Mouse (Mus musculus): Measurements from ENCODE around the gene Selenon. TPM values are rescaled to one million over a fixed set of nuclear protein-coding genes. Genes with fewer than 3 reads are reported as not detected.
A peak's percentile ranks its signal among the peaks of the same experiment; 100 is the strongest.

Gene Selenon
- total and polyA plus RNA-seq, 2 experiments from 2014 or later = 10.0 to 32.7 TPM

DNA sequence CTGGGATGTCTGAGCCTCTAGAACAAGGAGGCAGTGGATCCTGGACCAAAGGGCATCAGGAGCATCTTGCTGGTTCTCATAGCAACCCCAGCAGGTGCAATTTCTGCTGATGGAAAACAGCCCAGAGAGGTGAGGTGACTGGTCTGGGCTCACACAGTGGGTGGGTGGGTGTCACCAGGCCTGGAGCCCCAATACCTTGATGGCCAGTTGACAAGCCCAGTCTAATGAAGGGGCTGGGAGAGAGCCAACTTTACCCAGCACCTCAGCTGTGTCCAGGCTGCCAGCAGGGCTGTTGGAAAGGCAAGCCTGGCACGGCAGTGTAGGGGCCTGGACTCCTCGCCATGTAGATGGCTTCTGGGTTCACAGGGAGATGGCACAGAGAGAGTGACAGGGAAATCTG lies 10.0 kb upstream of the Selenon start:
- H3K9me3 ChIP-seq (ENCODE audit: low read length) = no peaks in the 10 kb centered on the region
- no peak for ATAC-seq
- H3K4me2 ChIP-seq (ENCODE audit: low read depth, low read length) = no peak overlapping the region
- H3K27ac ChIP-seq = no peak overlapping the region
- H3K27me3 ChIP-seq (ENCODE audit: insufficient read depth, low read length) = no peaks in the 10 kb centered on the region
- TF ChIP-seq CTCF (IDR thresholded peaks at IDR 0.05; ENCODE audit: low read depth) = no peak
- H3K4me3 ChIP-seq (ENCODE audit: low read length) = no peak overlapping the region
- DNase-seq (ENCODE audit: low spot score) = no peak
- H3K9ac ChIP-seq (replicated peaks; ENCODE audit: low read length) = no peak overlapping the region
- WGBS = 59% methylated on average over 2 of the region's 2 CpGs
- H3K36me3 ChIP-seq (ENCODE audit: insufficient read depth, low read length) = no peaks in the 10 kb centered on the region; the same call in 1 of the 2 replicates
- H3K4me1 ChIP-seq (ENCODE audit: insufficient read depth, low read length) = no peaks in the 10 kb centered on the region

- Histone ChIP-seq H3K27ac (no peak overlapping the region), H3K9ac (replicated peaks; ENCODE audit: low read length) (no peak overlapping the region), H3K4me1 (ENCODE audit: insufficient read depth, low read length) (no peaks in the 10 kb centered on the region), H3K36me3 (ENCODE audit: insufficient read depth, low read length) (no peaks in the 10 kb centered on the region; the same call in 1 of the 2 replicates), H3K4me2 (ENCODE audit: low read depth, low read length) (no peak overlapping the region), H3K9me3 (ENCODE audit: low read length) (no peaks in the 10 kb centered on the region), H3K27me3 (ENCODE audit: insufficient read depth, low read length) (no peaks in the 10 kb centered on the region), H3K4me3 (ENCODE audit: low read length) (no peak overlapping the region)
- ATAC-seq (no peak), DNase-seq (ENCODE audit: low spot score) (no peak)
- 90% methylated on average over 8 of the region's 8 CpGs for whole genome bisulfite sequencing
- TF ChIP-seq CTCF (IDR thresholded peaks at IDR 0.05; ENCODE audit: low read depth) = no peak
Observed at GRCm38 (mm10) chr4:134560699-134561098, 8.7 kb upstream of the Selenon start.

DNA sequence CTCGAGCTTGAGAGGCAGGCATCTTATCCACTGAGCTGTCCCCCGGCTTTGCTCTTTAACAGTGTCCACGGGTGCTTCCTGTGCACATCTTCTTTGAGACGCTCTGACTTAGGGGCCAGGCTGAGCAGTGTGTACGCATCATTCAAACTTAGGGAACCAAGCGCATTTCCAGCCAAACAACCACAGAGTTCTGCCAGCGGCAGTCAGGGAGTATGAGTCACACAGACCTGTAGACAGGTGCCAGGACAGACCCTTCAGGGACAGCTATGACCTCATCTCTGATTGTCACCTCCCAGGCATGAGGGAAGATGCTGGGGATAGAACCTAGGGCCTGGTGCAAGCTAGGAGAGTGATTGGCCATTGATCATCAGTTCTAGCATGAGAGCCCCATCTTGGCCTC lies 7.2 kb upstream of the Selenon start:
- no peak for DNase-seq (ENCODE audit: low spot score)
- H3K4me1 ChIP-seq (ENCODE audit: insufficient read depth, low read length) = no peaks in the 10 kb centered on the region
- no peak overlapping the region for H3K9ac ChIP-seq (replicated peaks; ENCODE audit: low read length)
- H3K36me3 ChIP-seq (ENCODE audit: insufficient read depth, low read length) = no peaks in the 10 kb centered on the region
- no peaks in the 10 kb centered on the region for H3K27me3 ChIP-seq (ENCODE audit: insufficient read depth, low read length)
- ATAC-seq = no peak
- no peak overlapping the region for H3K27ac ChIP-seq
- no peak overlapping the region for H3K4me3 ChIP-seq (ENCODE audit: low read length)
- TF ChIP-seq CTCF (IDR thresholded peaks at IDR 0.05; ENCODE audit: low read depth) = no peak
- no peaks in the 10 kb centered on the region for H3K9me3 ChIP-seq (ENCODE audit: low read length)
- no peak overlapping the region for H3K4me2 ChIP-seq (ENCODE audit: low read depth, low read length)
- 86% methylated on average over 7 of the region's 7 CpGs for WGBS

DNA sequence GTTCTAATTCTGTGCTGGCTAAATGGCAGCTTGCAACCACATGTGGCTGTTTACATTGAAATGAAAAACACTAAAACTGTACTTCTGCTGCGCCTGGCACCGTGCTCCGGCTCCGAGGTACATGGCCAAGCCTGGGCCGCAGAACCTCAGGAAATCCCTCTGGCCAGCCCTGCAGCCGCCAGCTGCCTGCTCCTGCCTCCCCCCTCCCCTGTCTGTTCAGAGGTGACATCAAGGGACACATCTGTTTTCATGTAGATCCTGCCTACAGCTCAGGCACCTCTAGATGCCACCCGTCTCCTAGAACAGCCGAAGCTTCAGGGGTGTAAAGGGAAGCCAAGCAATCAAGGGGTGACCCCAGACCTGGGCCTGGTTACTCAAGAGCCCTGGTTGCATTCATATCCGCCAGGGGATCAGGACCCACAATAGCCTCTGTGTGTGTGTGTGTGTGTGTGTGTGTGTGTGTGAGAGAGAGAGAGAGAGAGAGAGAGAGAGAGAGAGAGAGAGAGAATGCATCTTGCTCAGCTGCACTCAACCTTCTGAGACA lies 6.7 kb upstream of the Selenon start:
- Histone ChIP-seq H3K27ac (no peak overlapping the region), H3K4me3 (ENCODE audit: low read length) (no peak overlapping the region), H3K4me2 (ENCODE audit: low read depth, low read length) (no peak overlapping the region), H3K27me3 (ENCODE audit: insufficient read depth, low read length) (no peaks in the 10 kb centered on the region), H3K9me3 (ENCODE audit: low read length) (no peaks in the 10 kb centered on the region), H3K9ac (replicated peaks; ENCODE audit: low read length) (no peak overlapping the region), H3K4me1 (ENCODE audit: insufficient read depth, low read length) (no peaks in the 10 kb centered on the region), H3K36me3 (ENCODE audit: insufficient read depth, low read length) (no peaks in the 10 kb centered on the region)
- DNase-seq (ENCODE audit: low spot score) (no peak), ATAC-seq (no peak)
- 45% methylated on average over 9 of the region's 9 CpGs for WGBS
- TF ChIP-seq CTCF (IDR thresholded peaks at IDR 0.05; ENCODE audit: low read depth) = no peak

DNA sequence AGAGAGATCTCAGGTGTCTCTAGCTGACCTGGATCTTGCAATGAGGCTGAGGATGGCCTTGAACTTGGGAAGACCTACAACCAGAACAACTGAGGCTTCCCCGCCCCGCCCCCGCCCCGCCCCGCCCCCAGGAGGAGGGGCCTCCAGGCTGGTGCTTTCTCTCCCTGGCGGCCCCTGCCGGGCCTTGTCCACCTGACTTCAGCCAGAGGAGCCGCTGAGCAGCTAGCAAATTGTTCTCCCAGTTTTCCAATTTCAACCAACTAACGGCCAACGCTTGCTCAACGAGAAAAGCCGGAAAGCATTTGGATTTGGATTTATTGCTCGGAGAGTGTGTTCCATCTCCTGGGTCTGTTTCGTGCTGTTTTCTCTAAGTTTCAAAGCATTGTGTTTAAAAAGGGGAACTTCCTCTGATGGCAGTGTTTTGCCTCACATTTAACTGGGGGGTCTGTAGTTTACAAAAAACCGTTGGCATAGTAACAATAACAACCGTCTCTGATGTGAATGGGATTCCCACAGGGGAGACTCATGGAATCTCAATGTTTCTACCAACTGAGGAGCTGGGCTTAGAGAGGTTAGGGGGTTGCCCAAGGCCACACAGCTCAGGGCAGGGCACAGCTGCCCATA lies 5.8 kb upstream of the Selenon start:
- Histone ChIP-seq H3K27me3 (ENCODE audit: insufficient read depth, low read length) (no peaks in the 10 kb centered on the region), H3K4me3 (ENCODE audit: low read length) (no peak overlapping the region), H3K4me1 (ENCODE audit: insufficient read depth, low read length) (no peaks in the 10 kb centered on the region), H3K36me3 (ENCODE audit: insufficient read depth, low read length) (no peaks in the 10 kb centered on the region), H3K9me3 (ENCODE audit: low read length) (no peaks in the 10 kb centered on the region), H3K9ac (replicated peaks; ENCODE audit: low read length) (no peak overlapping the region), H3K4me2 (ENCODE audit: low read depth, low read length) (no peak overlapping the region), H3K27ac (no peak overlapping the region)
- WGBS = 4% methylated on average over 16 of the region's 16 CpGs
- DNase-seq (ENCODE audit: low spot score) = peak; percentile 70
- TF ChIP-seq CTCF (IDR thresholded peaks at IDR 0.05; ENCODE audit: low read depth) = no peak
- ATAC-seq = peak; percentile 64

- no peaks in the 10 kb centered on the region for H3K4me1 ChIP-seq (ENCODE audit: insufficient read depth, low read length)
- WGBS = 60% methylated on average over 8 of the region's 8 CpGs
- H3K4me2 ChIP-seq (ENCODE audit: low read depth, low read length) = no peak overlapping the region
- H3K4me3 ChIP-seq (ENCODE audit: low read length) = no peak overlapping the region
- H3K9me3 ChIP-seq (ENCODE audit: low read length) = no peaks in the 10 kb centered on the region
- H3K27ac ChIP-seq = no peak overlapping the region
- no peaks in the 10 kb centered on the region for H3K36me3 ChIP-seq (ENCODE audit: insufficient read depth, low read length)
- H3K27me3 ChIP-seq (ENCODE audit: insufficient read depth, low read length) = no peaks in the 10 kb centered on the region
- H3K9ac ChIP-seq (replicated peaks; ENCODE audit: low read length) = no peak overlapping the region
- ATAC-seq (no peak), DNase-seq (ENCODE audit: low spot score) (peak; percentile 75)
- TF ChIP-seq CTCF (IDR thresholded peaks at IDR 0.05; ENCODE audit: low read depth) = peak; percentile 72
Observed at GRCm38 (mm10) chr4:134555956-134556580, 4.1 kb upstream of the Selenon start.

- no peak overlapping the region for H3K4me3 ChIP-seq (ENCODE audit: low read length)
- ATAC-seq (no peak), DNase-seq (ENCODE audit: low spot score) (peak; percentile 52)
- H3K4me2 ChIP-seq (ENCODE audit: low read depth, low read length) = no peak overlapping the region
- no peak overlapping the region for H3K27ac ChIP-seq
- no peaks in the 10 kb centered on the region for H3K4me1 ChIP-seq (ENCODE audit: insufficient read depth, low read length)
- H3K36me3 ChIP-seq (ENCODE audit: insufficient read depth, low read length) = peaks cover 5% of the 10 kb centered on the region; the same call in 1 of the 2 replicates
- no peaks in the 10 kb centered on the region for H3K27me3 ChIP-seq (ENCODE audit: insufficient read depth, low read length)
- H3K9ac ChIP-seq (replicated peaks; ENCODE audit: low read length) = no peak overlapping the region
- WGBS = 71% methylated on average over 1 of the region's 1 CpGs
- no peaks in the 10 kb centered on the region for H3K9me3 ChIP-seq (ENCODE audit: low read length)
- peak; percentile 66 for TF ChIP-seq CTCF (IDR thresholded peaks at IDR 0.05; ENCODE audit: low read depth)
Observed at GRCm38 (mm10) chr4:134553631-134554030, 1.7 kb upstream of the Selenon start.
